Mouse (Mus musculus): ENCODE data around the gene Arhgef3. TPM values are rescaled to one million over a fixed set of nuclear protein-coding genes. Genes with fewer than 3 reads are reported as not detected.
A peak's percentile ranks its signal among the peaks of the same experiment; 100 is the strongest.

The Arhgef3 gene
- polyA plus RNA-seq, 1 experiment from 2014 or later = 1.6 TPM

- WGBS = 20% methylated on average over 11 of the region's 11 CpGs
- peak; percentile 26 for DNase-seq (ENCODE audit: low spot score)
These were observed 157.6 kb downstream of the Arhgef3 start for GRCm38 (mm10) chr14:27272072-27272834.

GRCm38 (mm10) chr14:27272835-27273138 lies 158.1 kb downstream of the Arhgef3 start:
- Histone ChIP-seq H3K4me1 (peaks cover 32% of the 10 kb centered on the region), H3K36me3 (no peaks in the 10 kb centered on the region), H3K4me3 (no peak overlapping the region), H3K9me3 (replicated peaks) (no peaks in the 10 kb centered on the region), H3K27ac (replicated peaks) (no peak overlapping the region), H3K27me3 (ENCODE audit: low read depth, poor library complexity, severe bottlenecking) (peaks cover 8% of the 10 kb centered on the region; the same call in 1 of the 2 replicates)
- DNase-seq (ENCODE audit: low spot score) = no peak
- WGBS = 63% methylated on average over 2 of the region's 2 CpGs

More at GRCm38 (mm10) chr14:27272072-27272834, 157.6 kb downstream of the Arhgef3 start:
- Histone ChIP-seq H3K36me3 (no peaks in the 10 kb centered on the region), H3K9me3 (replicated peaks) (no peaks in the 10 kb centered on the region), H3K27ac (replicated peaks) (peak overlapping the region; percentile 63), H3K4me1 (peaks cover 32% of the 10 kb centered on the region), H3K27me3 (ENCODE audit: low read depth, poor library complexity, severe bottlenecking) (peaks cover 8% of the 10 kb centered on the region; the same call in 1 of the 2 replicates), H3K4me3 (no peak overlapping the region)

- Histone ChIP-seq H3K36me3 (no peaks in the 10 kb centered on the region), H3K9me3 (replicated peaks) (no peaks in the 10 kb centered on the region)
- DNase-seq (ENCODE audit: low spot score) = no peak
These were observed 158.5 kb downstream of the Arhgef3 start for GRCm38 (mm10) chr14:27273169-27273568.

GRCm38 (mm10) chr14:27277259-27277658 lies 162.6 kb downstream of the Arhgef3 start:
- WGBS = 89% methylated on average over 3 of the region's 3 CpGs
- Histone ChIP-seq H3K36me3 (no peaks in the 10 kb centered on the region), H3K4me1 (peaks cover 9% of the 10 kb centered on the region), H3K9me3 (replicated peaks) (no peaks in the 10 kb centered on the region), H3K27me3 (ENCODE audit: low read depth, poor library complexity, severe bottlenecking) (no peaks in the 10 kb centered on the region), H3K27ac (replicated peaks) (no peak overlapping the region), H3K4me3 (no peak overlapping the region)
- no peak for DNase-seq (ENCODE audit: low spot score)

More at GRCm38 (mm10) chr14:27273169-27273568, 158.5 kb downstream of the Arhgef3 start:
- Histone ChIP-seq H3K4me1 (peaks cover 30% of the 10 kb centered on the region), H3K27me3 (ENCODE audit: low read depth, poor library complexity, severe bottlenecking) (peaks cover 8% of the 10 kb centered on the region; the same call in 1 of the 2 replicates), H3K4me3 (no peak overlapping the region), H3K27ac (replicated peaks) (no peak overlapping the region)

GRCm38 (mm10) chr14:27280201-27280890 lies 165.6 kb downstream of the Arhgef3 start:
- no peak for DNase-seq (ENCODE audit: low spot score)
- H3K27me3 ChIP-seq (ENCODE audit: low read depth, poor library complexity, severe bottlenecking) = no peaks in the 10 kb centered on the region
- 89% methylated on average over 8 of the region's 8 CpGs for WGBS
- H3K36me3 ChIP-seq = no peaks in the 10 kb centered on the region
- H3K9me3 ChIP-seq (replicated peaks) = no peaks in the 10 kb centered on the region
- no peak overlapping the region for H3K27ac ChIP-seq (replicated peaks)
- no peaks in the 10 kb centered on the region for H3K4me1 ChIP-seq
- no peak overlapping the region for H3K4me3 ChIP-seq

GRCm38 (mm10) chr14:27283956-27284355 lies 169.3 kb downstream of the Arhgef3 start:
- no peaks in the 10 kb centered on the region for H3K27me3 ChIP-seq (ENCODE audit: low read depth, poor library complexity, severe bottlenecking)
- H3K4me1 ChIP-seq = no peaks in the 10 kb centered on the region
- no peak overlapping the region for H3K4me3 ChIP-seq
- H3K27ac ChIP-seq (replicated peaks) = no peak overlapping the region
- no peak for DNase-seq (ENCODE audit: low spot score)
- no peaks in the 10 kb centered on the region for H3K36me3 ChIP-seq
- no peaks in the 10 kb centered on the region for H3K9me3 ChIP-seq (replicated peaks)

- WGBS = 73% methylated on average over 4 of the region's 4 CpGs
- DNase-seq (ENCODE audit: low spot score) = no peak
- H3K27me3 ChIP-seq (ENCODE audit: low read depth, poor library complexity, severe bottlenecking) = no peaks in the 10 kb centered on the region
- no peaks in the 10 kb centered on the region for H3K9me3 ChIP-seq (replicated peaks)
- no peak overlapping the region for H3K4me3 ChIP-seq
- H3K36me3 ChIP-seq = no peaks in the 10 kb centered on the region
- no peaks in the 10 kb centered on the region for H3K4me1 ChIP-seq
- no peak overlapping the region for H3K27ac ChIP-seq (replicated peaks)
These were observed 171.5 kb downstream of the Arhgef3 start for GRCm38 (mm10) chr14:27286202-27286601.

GRCm38 (mm10) chr14:27289053-27289452 lies 174.4 kb downstream of the Arhgef3 start:
- H3K27me3 ChIP-seq (ENCODE audit: low read depth, poor library complexity, severe bottlenecking) = no peaks in the 10 kb centered on the region
- no peaks in the 10 kb centered on the region for H3K9me3 ChIP-seq (replicated peaks)
- no peaks in the 10 kb centered on the region for H3K4me1 ChIP-seq
- no peak overlapping the region for H3K27ac ChIP-seq (replicated peaks)
- no peaks in the 10 kb centered on the region for H3K36me3 ChIP-seq
- 86% methylated on average over 5 of the region's 5 CpGs for WGBS
- no peak for DNase-seq (ENCODE audit: low spot score)
- H3K4me3 ChIP-seq = no peak overlapping the region

GRCm38 (mm10) chr14:27292101-27292500 lies 177.4 kb downstream of the Arhgef3 start:
- WGBS = 90% methylated on average over 6 of the region's 6 CpGs
- Histone ChIP-seq H3K9me3 (replicated peaks) (no peaks in the 10 kb centered on the region), H3K36me3 (no peaks in the 10 kb centered on the region), H3K4me3 (no peak overlapping the region), H3K27me3 (ENCODE audit: low read depth, poor library complexity, severe bottlenecking) (no peaks in the 10 kb centered on the region), H3K4me1 (no peaks in the 10 kb centered on the region), H3K27ac (replicated peaks) (no peak overlapping the region)
- no peak for DNase-seq (ENCODE audit: low spot score)

- H3K4me3 ChIP-seq = no peak overlapping the region
- no peaks in the 10 kb centered on the region for H3K4me1 ChIP-seq
- DNase-seq (ENCODE audit: low spot score) = no peak
- no peaks in the 10 kb centered on the region for H3K9me3 ChIP-seq (replicated peaks)
- H3K27me3 ChIP-seq (ENCODE audit: low read depth, poor library complexity, severe bottlenecking) = no peaks in the 10 kb centered on the region
- H3K36me3 ChIP-seq = no peaks in the 10 kb centered on the region
- WGBS = 89% methylated on average over 7 of the region's 7 CpGs
- no peak overlapping the region for H3K27ac ChIP-seq (replicated peaks)
These were observed 181.1 kb downstream of the Arhgef3 start for GRCm38 (mm10) chr14:27295821-27296220.

GRCm38 (mm10) chr14:27296987-27297386 lies 182.3 kb downstream of the Arhgef3 start:
- Histone ChIP-seq H3K4me3 (no peak overlapping the region), H3K27ac (replicated peaks) (no peak overlapping the region), H3K4me1 (no peaks in the 10 kb centered on the region), H3K27me3 (ENCODE audit: low read depth, poor library complexity, severe bottlenecking) (no peaks in the 10 kb centered on the region), H3K9me3 (replicated peaks) (no peaks in the 10 kb centered on the region), H3K36me3 (no peaks in the 10 kb centered on the region)
- 89% methylated on average over 5 of the region's 5 CpGs for WGBS
- DNase-seq (ENCODE audit: low spot score) = no peak

GRCm38 (mm10) chr14:27298875-27299274 lies 184.2 kb downstream of the Arhgef3 start:
- WGBS = 78% methylated on average over 2 of the region's 2 CpGs
- DNase-seq (ENCODE audit: low spot score) = no peak
- no peak overlapping the region for H3K27ac ChIP-seq (replicated peaks)
- no peaks in the 10 kb centered on the region for H3K9me3 ChIP-seq (replicated peaks)
- H3K36me3 ChIP-seq = no peaks in the 10 kb centered on the region
- H3K4me1 ChIP-seq = no peaks in the 10 kb centered on the region
- H3K4me3 ChIP-seq = no peak overlapping the region
- no peaks in the 10 kb centered on the region for H3K27me3 ChIP-seq (ENCODE audit: low read depth, poor library complexity, severe bottlenecking)

GRCm38 (mm10) chr14:27299705-27300104 lies 185.0 kb downstream of the Arhgef3 start:
- no peak overlapping the region for H3K27ac ChIP-seq (replicated peaks)
- no peaks in the 10 kb centered on the region for H3K4me1 ChIP-seq
- H3K4me3 ChIP-seq = no peak overlapping the region
- H3K36me3 ChIP-seq = no peaks in the 10 kb centered on the region
- WGBS = 77% methylated on average over 4 of the region's 4 CpGs
- no peak for DNase-seq (ENCODE audit: low spot score)
- no peaks in the 10 kb centered on the region for H3K9me3 ChIP-seq (replicated peaks)
- no peaks in the 10 kb centered on the region for H3K27me3 ChIP-seq (ENCODE audit: low read depth, poor library complexity, severe bottlenecking)

Data from midbrain, embryonic 10.5 days (tissue).